Mouse (Mus musculus) heart, postnatal 0 days (tissue): Measurements from ENCODE around the gene Vps37d. TPM values are rescaled to one million over a fixed set of nuclear protein-coding genes. Genes with fewer than 3 reads are reported as not detected.
"Not testable (repeated sequence)": the region's sequence is repeated elsewhere in the genome, so short reads cannot be mapped to it uniquely, and the experiment has no call there.

Source experiments
- ATAC-seq: fragments of 200-750 bp; cut with Nextera tagmentation; 2 replicates; pipeline ENCODE4 v1.8.0; 2017; ENCODE audit warnings: low read depth, moderate number of reproducible peaks, moderate library complexity; ENCODE audit not compliant: insufficient read depth
- DNase-seq: peaks from one replicate; pipeline ENCODE4 v3.0.0-alpha.2; 2016; ENCODE audit warnings: low spot score
- H3K27ac ChIP-seq: fragments of 300-500 bp; sonication (generic); 2 replicates; pipeline ENCODE4 v1.5.1; 2014; ENCODE audit warnings: low read depth, mild to moderate bottlenecking
- H3K27me3 ChIP-seq: fragments of 300-500 bp; sonication (generic); 2 replicates; pipeline ENCODE4 v1.6.1; 2014; ENCODE audit warnings: low read length, mixed read lengths; ENCODE audit not compliant: control insufficient read depth, insufficient read depth
- H3K36me3 ChIP-seq: fragments of 300-500 bp; sonication (generic); replicated peaks from 2 replicates; pipeline ENCODE4 v1.6.1; 2014; ENCODE audit warnings: low read length, mixed read lengths; ENCODE audit not compliant: control insufficient read depth, insufficient read depth
- H3K4me1 ChIP-seq: fragments of 300-500 bp; sonication (generic); 2 replicates; pipeline ENCODE4 v1.6.1; 2014; ENCODE audit warnings: antibody characterized with exemption; ENCODE audit not compliant: control insufficient read depth, insufficient read depth
- H3K4me2 ChIP-seq: fragments of 300-500 bp; sonication (generic); 2 replicates; pipeline ENCODE4 v1.6.1; 2014; ENCODE audit warnings: low read depth, mild to moderate bottlenecking, low read length, moderate library complexity
- H3K4me3 ChIP-seq: fragments of 300-500 bp; sonication (generic); 2 replicates; pipeline ENCODE4 v1.5.1; 2014; ENCODE audit warnings: low read depth, low read length
- H3K9ac ChIP-seq: fragments of 300-500 bp; sonication (generic); replicated peaks from 2 replicates; pipeline ENCODE4 v1.6.1; 2014; ENCODE audit warnings: low read depth, low read length, mixed read lengths
- H3K9me3 ChIP-seq: fragments of 300-500 bp; sonication (generic); replicated peaks from 2 replicates; pipeline ENCODE4 v1.6.1; 2016; ENCODE audit warnings: low read length; ENCODE audit not compliant: control insufficient read depth
- CTCF ChIP-seq: IDR thresholded peaks from 2 replicates; pipeline ENCODE4 v1.5.1; 2016; ENCODE audit warnings: antibody characterized with exemption, control low read depth, low read depth
- EP300 ChIP-seq: IDR thresholded peaks from 2 replicates; pipeline ENCODE4 v1.6.1; 2016; ENCODE audit warnings: antibody characterized with exemption, low read depth
- WGBS: fragments of 180-500 bp; shearing (Covaris S2); extraction: QIAGEN DNeasy Blood & Tissue Kit; methylation state at CpG from one replicate; pipeline ENCODE4 v1.1.7; 2014; 5-methylcytosine and 5-hydroxymethylcytosine counted together
- polyA plus RNA-seq: library from polyadenylated mRNA; unstranded; fragments of >200 nt; fragmentation: Nextera tagmentation; extraction: Ambion mirVana; gene quantifications from 2 replicates; pipeline ENCODE4 v1.2.1, GENCODE M21; 2015
- total RNA-seq: library from RNA; depleted of rRNA; stranded (reverse); fragments of >200 nt; gene quantifications from 2 replicates; pipeline ENCODE4 v1.2.3, GENCODE M21; 2014; ENCODE audit warnings: low replicate concordance

Vps37d gene
- total and polyA plus RNA-seq, 2 experiments from 2014 or later, result 1.0 to 5.6 TPM

DNA sequence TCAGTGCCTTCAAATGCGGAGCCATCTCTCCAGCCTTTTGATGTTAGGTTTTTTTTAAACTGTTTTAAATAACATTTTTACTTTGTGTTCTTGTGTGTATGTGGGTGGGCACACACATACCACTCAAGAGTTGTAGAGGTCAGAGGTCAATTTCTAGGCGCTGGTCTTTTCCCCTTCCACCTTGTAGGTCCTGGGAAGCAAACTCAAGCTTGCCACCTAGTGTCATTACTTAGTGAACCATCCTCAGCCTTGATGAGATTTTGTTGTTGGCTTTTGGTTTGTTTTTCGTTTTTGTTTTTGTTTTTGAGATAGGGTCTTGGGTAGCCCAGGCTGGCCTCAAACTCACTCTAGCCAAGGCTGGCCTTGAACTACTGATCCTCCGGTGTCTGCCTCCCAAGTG, 2.4 kb downstream of the Vps37d start:
- 54% methylated on average over 4 of the region's 4 CpGs for WGBS
- H3K4me2 ChIP-seq, result no peak overlapping the region
- no peak overlapping the region for H3K27ac ChIP-seq
- H3K4me1 ChIP-seq, result no peaks in the 10 kb centered on the region
- H3K27me3 ChIP-seq, result no peaks in the 10 kb centered on the region
- DNase-seq, result no peak
- no peak for ATAC-seq
- H3K9ac ChIP-seq, result no peak overlapping the region
- H3K36me3 ChIP-seq, result no peaks in the 10 kb centered on the region
- TF ChIP-seq EP300 (no peak), CTCF (peak; percentile 24; the same call in 1 of the 2 replicates)
- H3K4me3 ChIP-seq, result no peak overlapping the region
- no peaks in the 10 kb centered on the region for H3K9me3 ChIP-seq

GRCm38 (mm10) chr5:135073349-135074150, 4.5 kb downstream of the Vps37d start:
- DNase-seq, result no peak
- 39% methylated on average over 26 of the region's 26 CpGs for WGBS
- H3K27me3 ChIP-seq, result no peaks in the 10 kb centered on the region
- H3K4me1 ChIP-seq, result no peaks in the 10 kb centered on the region
- H3K4me3 ChIP-seq, result no peak overlapping the region
- H3K9me3 ChIP-seq, result no peaks in the 10 kb centered on the region
- H3K27ac ChIP-seq, result no peak overlapping the region
- no peak for ATAC-seq
- peak overlapping the region; percentile 33; the same call in 1 of the 2 replicates for H3K9ac ChIP-seq
- no peak overlapping the region for H3K4me2 ChIP-seq
- no peaks in the 10 kb centered on the region for H3K36me3 ChIP-seq
- TF ChIP-seq EP300, result no peak
- no peak for TF ChIP-seq CTCF

DNA sequence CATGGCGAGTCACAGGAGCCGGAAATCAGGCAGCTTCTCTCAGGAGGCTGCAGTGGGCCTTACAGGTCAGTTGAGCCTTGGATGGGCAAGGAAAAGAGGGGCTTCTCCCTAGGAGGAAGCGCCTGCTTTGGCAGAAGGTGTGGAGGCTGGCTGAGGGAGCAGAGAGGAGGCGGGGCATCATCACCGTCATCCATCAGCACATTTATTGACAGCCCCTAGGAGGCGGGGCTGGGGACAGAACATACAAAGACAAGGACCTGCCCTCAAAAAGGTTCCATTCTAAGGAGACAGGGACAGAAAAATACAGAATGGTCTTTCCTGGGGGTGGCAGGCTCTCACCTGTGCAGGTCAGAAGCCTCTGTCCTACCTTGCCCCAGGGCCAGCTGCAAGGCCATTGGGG, 5.3 kb downstream of the Vps37d start:
- Histone ChIP-seq H3K4me2 (no peak overlapping the region), H3K4me1 (no peaks in the 10 kb centered on the region), H3K36me3 (no peaks in the 10 kb centered on the region), H3K27ac (no peak overlapping the region), H3K27me3 (no peaks in the 10 kb centered on the region), H3K9me3 (no peaks in the 10 kb centered on the region), H3K4me3 (no peak overlapping the region), H3K9ac (no peak overlapping the region)
- no peak for TF ChIP-seq EP300
- no peak for TF ChIP-seq CTCF
- DNase-seq (no peak), ATAC-seq (no peak)
- 72% methylated on average over 6 of the region's 6 CpGs for WGBS

GRCm38 (mm10) chr5:135072061-135072460, 6.0 kb downstream of the Vps37d start:
- 91% methylated on average over 2 of the region's 2 CpGs for WGBS
- Histone ChIP-seq H3K9me3 (no peaks in the 10 kb centered on the region), H3K9ac (no peak overlapping the region), H3K36me3 (0 out of 2 replicates have a peak, but pooled peaks cover 3% of the 10 kb centered on the region), H3K4me1 (no peaks in the 10 kb centered on the region), H3K4me2 (no peak overlapping the region), H3K27ac (no peak overlapping the region), H3K4me3 (no peak overlapping the region), H3K27me3 (no peaks in the 10 kb centered on the region)
- no peak for TF ChIP-seq EP300
- no peak for TF ChIP-seq CTCF
- DNase-seq (no peak), ATAC-seq (no peak)

- no peaks in the 10 kb centered on the region for H3K27me3 ChIP-seq
- H3K4me2 ChIP-seq, result no peak overlapping the region
- no peak overlapping the region for H3K4me3 ChIP-seq
- 0 out of 2 replicates have a peak, but pooled peaks cover 9% of the 10 kb centered on the region for H3K36me3 ChIP-seq
- DNase-seq, result no peak
- ATAC-seq, result no peak
- 79% methylated on average over 3 of the region's 3 CpGs for WGBS
- no peak overlapping the region for H3K27ac ChIP-seq
- H3K4me1 ChIP-seq, result no peaks in the 10 kb centered on the region
- no peak overlapping the region for H3K9ac ChIP-seq
- TF ChIP-seq CTCF (no peak), EP300 (no peak)
- no peaks in the 10 kb centered on the region for H3K9me3 ChIP-seq
These were observed 7.6 kb downstream of the Vps37d start for GRCm38 (mm10) chr5:135070448-135070847.

DNA sequence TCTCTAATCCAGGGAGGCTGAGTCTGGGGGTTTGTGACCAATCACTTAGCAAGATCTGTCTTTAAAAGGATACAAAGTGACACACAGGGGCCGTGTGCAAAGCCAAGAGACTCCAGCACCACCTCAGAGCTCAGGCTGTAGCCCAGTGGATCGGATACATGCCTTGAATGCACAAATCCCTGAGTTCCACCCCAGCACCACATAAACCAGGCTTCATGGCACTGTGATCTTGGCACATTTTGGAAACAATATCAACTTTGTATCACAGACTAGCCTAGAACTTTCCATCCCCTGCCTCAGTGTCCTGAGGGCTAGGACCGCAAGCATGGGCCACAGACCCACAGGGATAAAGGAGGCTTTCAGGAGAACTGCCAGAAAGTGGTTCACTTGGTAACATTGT, 12.1 kb downstream of the Vps37d start:
- H3K27ac ChIP-seq, result no peak overlapping the region
- 90% methylated on average over 3 of the region's 3 CpGs for WGBS
- TF ChIP-seq CTCF, result no peak
- TF ChIP-seq EP300, result no peak
- H3K4me3 ChIP-seq, result no peak overlapping the region
- no peaks in the 10 kb centered on the region for H3K9me3 ChIP-seq
- peaks cover 12% of the 10 kb centered on the region; the same call in 1 of the 2 replicates for H3K36me3 ChIP-seq
- no peak overlapping the region for H3K4me2 ChIP-seq
- no peak for DNase-seq
- H3K27me3 ChIP-seq, result no peaks in the 10 kb centered on the region
- ATAC-seq, result no peak
- peaks cover 11% of the 10 kb centered on the region; the same call in 1 of the 2 replicates for H3K4me1 ChIP-seq
- no peak overlapping the region for H3K9ac ChIP-seq

GRCm38 (mm10) chr5:135064909-135065446, 13.1 kb downstream of the Vps37d start, which contains the start of gene Bud23:
Gene Bud23 (minus strand): TSS chr5:135064959.
- not testable (repeated sequence) for H3K9me3 ChIP-seq, ATAC-seq, H3K27me3 ChIP-seq, DNase-seq
- Histone ChIP-seq H3K4me2 (peak within 1 kb of the TSS; percentile 87), H3K4me3 (peak within 1 kb of the TSS; percentile 75), H3K27ac (peak within 1 kb of the TSS; percentile 54), H3K9ac (peak within 1 kb of the TSS; percentile 80), H3K4me1 (peaks cover 11% of the 10 kb centered on the region; the same call in 1 of the 2 replicates), H3K36me3 (peaks cover 22% of the 10 kb centered on the region)
- WGBS, result 68% methylated on average over 9 of the region's 9 CpGs
